Mouse (Mus musculus) testis, adult 2 months (tissue): ENCODE measurements around the gene Npas3.

Experiments used
- CTCF ChIP-seq: fragments of 200-500 bp; IDR thresholded peaks from 2 replicates; pipeline ENCODE4 v1.5.1; 2012; ENCODE audit warnings: low read depth, mild to moderate bottlenecking, inconsistent platforms, low read length, moderate library complexity; ENCODE audit not compliant: control insufficient read depth, insufficient read depth, insufficient replicate concordance
- POLR2A ChIP-seq: fragments of 200-500 bp; IDR thresholded peaks from 2 replicates; pipeline ENCODE4 v1.6.1; 2012; ENCODE audit warnings: low read depth, mild to moderate bottlenecking, inconsistent platforms, low read length, moderate library complexity; ENCODE audit not compliant: control insufficient read depth

DNA sequence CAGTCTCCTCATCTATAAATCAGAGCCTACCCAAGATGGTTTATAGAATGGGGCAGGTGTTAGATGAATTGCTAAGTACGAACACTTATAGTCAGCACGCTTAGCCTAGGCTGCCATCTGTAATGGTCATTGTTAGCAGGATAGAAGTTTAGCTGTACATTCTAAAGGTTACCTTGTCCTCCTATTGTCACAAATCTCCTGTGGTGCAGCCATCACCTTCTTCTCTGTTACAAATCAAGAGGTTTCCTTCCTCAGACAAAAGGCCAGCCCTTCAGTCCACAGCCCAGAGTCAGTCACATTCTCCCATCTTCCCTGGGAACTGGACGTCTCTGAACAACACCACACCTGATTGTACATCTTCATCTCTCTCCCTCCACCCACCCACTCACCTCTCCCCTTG lies 851.0 kb downstream of the Npas3 start:
- TF ChIP-seq CTCF: no peak
- no peak for TF ChIP-seq POLR2A
